Mouse (Mus musculus): ENCODE measurements around the gene St6galnac6.

DNA sequence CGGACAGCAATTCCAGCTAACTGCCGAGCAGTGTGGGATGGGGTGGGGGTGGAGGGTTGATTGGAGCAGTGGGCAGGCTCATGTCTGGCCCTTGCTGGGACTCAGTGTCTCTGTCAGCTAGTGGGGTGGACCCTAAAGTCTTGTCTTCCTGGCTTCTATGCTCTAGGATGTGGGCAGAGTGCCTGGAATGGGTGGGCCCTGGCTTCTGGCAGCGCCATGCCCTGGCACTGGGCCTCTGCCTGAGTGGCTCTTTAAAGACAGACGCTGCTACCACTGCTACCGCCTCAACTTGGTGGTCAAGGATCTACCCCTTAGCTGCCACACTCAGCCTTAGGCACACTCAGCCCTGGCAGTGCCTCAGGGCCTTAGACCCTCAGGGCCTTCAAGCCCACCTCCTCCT is 29.2 kb downstream of the St6galnac6 start:
- TF ChIP-seq POLR2A (IDR thresholded peaks at IDR 0.05; ENCODE audit: insufficient read depth, low read depth, low read length) (no peak), CTCF (IDR thresholded peaks at IDR 0.05; ENCODE audit: insufficient read depth, low read depth, low read length) (no peak)
